Mouse (Mus musculus): ENCODE measurements around the gene Ccr1l1.

Ccr1l1 gene

DNA sequence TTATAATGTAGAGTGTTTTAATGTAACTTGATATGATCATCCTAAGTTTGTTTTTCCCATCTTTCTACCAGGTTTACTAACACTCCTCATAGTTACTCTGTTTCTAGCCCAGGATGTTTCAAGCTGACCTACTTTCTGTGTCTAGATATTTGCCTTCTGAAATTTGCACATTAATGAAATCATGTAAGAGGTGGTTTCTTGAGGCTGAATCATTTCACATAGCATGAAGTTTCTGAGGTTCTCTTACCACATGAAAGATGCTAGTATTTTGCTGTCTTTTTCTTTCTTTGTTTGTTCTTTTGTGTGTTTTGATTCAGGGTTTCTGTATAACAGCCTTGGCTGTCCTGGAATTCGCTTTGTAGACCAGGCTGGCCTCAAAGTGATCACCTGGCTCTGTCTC is 18.0 kb downstream of the Ccr1l1 start:
- DNase-seq (ENCODE audit: low spot score in 2 of 2) = no peak

DNA sequence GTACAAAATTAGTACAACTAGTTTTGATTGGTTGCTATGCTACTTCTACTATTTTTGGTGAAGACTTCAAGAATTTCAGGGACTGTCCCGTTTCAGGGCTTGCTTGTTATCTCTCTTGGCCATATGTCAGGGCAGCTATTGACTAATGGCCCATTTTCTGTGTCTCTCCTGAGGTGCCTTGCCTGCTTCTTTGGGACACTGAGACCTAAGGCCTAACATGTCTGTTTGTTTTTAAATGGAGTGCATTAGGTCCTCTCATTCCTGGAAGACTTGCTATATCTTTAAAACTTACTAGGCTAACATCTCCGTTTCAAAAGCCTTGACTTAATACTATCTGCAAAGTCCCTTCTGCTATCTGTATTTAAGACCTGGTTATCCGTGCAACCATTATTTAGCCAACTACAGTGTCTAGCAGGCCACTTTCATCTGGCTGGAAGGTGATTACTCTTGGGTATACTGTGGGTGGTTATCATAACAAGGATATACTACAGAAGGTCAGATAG is 20.2 kb downstream of the Ccr1l1 start:
- DNase-seq (ENCODE audit: low spot score in 2 of 2) = peak in 1 of 2 experiments; percentile 56

DNA sequence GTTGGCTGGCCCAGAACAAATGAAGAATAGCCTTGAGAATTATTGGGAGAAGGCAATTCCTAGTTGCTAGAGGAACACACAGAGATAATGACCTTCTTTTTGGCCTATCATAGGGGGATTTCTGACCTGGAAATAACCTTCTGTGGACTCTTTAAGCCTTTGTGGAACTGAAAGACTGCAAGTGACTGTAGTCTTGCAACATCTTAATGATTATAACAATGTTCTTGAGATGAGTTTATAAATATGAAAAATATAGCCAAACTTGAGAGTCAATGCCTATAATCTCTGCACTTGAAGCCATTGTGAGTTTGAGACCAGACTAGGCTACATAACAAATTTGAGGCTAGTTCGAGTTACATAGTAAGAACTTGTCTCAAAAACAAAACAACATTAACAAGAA is 21.3 kb downstream of the Ccr1l1 start:
- no peak for DNase-seq (ENCODE audit: low spot score in 2 of 2)

DNA sequence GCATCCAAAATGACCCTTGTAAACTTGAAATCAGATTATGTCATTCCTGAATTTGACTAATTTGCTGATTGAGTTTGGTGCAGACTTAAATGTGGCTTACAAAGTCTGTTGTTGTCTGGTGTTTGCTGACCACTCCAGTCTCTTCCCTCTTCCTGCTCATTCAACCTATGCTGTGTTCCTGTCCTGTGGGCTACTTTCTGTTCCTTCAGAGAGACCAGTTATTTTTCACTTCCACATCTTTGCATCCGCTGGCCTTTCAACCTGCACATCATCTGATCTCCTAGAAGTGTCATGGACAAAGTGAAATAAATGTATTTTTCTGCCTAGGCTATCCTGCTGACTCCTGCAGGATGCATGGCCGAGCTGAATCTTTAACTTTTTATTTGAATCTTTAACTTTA is 24.7 kb downstream of the Ccr1l1 start:
- DNase-seq (ENCODE audit: low spot score in 2 of 2) = peak; percentile 57 to 64

DNA sequence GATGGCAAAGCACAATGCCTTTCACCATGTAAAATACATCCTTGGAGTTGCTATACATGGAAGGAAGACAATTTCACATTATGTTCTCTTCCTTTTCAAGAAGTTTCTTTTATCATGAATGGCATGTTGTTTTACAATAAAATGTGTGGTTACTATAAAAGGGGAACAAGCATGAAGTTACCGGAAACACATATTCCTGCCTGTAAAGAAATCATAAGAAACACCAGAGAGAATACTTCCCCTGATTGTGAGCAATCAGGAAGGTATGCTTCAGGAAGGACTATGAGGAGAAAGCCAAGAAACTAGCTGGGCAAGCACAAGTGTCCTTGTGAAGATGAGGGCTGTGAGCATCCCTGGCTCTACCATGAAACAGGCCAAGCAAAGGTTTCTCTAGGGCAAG is 27.0 kb downstream of the Ccr1l1 start:
- DNase-seq (ENCODE audit: low spot score in 2 of 2) = no peak

DNA sequence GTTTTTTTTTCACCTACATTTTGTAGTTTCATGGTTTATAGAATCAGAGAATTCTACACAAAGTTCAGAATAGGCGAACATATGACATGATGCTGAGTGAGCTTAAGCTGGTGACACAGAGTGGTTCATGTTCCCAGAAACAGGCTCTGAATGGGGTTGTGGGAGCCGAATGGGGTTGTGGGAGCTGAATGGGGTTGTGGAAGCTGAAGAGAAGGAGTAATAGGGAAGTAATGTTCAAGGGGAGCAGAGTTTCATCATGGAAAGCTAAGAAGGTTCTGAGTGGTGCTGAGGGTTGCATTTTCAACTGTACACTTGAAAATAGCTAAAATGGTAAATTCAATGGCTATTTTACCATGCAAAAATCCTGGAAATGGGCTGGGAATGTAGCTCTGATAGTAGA is 28.8 kb downstream of the Ccr1l1 start:
- DNase-seq (ENCODE audit: low spot score in 2 of 2) = no peak

DNA sequence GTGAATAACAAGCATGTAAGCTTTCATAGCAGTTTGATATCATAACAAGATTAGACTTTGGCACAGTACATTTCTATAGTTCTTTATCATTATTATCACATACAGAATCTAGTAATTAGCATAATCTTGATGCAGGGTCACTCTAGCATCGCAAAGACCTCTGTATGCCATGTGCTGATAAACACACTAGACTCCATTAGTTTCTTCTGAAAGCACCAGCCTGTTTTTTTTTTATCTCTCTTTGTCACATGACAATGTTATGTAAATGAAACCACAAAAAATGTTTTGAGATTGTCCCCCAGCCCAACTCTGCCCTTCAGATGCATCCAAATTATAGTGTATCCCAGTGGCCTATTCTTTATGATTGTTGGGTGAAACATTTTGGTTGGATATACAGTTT is 30.4 kb downstream of the Ccr1l1 start:
- DNase-seq (ENCODE audit: low spot score in 2 of 2) = no peak

DNA sequence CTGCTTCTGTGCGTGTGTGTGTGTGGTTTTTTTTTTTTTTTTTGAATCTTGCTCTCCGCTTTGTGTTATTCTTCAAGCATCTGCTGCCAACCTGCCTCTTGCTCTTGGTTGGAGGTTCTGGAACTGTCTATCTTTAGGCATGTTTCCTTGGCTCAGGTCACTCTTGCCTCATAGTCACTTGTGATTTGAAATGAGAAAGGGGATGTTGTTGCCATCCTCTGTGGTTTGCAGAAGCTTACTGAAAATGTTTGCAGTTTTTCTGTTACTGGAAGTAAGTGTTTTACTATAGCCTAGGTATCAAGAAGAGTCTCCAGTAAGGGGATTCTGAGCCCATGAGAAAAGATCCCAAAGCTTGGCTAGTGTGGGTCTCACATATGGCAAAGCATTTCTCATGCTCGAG is 36.2 kb downstream of the Ccr1l1 start:
- DNase-seq (ENCODE audit: low spot score in 2 of 2) = no peak

DNA sequence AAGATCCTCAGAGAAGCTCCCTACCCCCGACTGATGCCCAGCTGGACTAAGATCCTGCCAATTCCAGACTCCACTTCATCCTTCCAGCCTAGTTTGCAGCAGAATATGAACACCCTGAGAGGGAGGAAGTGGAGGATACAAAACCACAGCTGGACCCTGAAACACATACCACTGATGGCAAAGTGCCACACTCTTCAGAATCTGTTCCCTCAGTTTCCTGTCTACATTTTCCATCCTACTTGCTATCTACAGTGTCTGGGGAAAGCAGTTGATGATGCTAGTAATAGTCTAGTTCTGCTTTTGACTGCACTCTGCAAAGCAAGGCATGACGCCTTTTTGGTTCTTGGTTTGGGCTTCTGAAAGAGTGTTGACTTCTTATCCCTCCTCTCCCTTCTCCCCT is 36.9 kb downstream of the Ccr1l1 start:
- peak; percentile 46 to 50 for DNase-seq (ENCODE audit: low spot score in 2 of 2)

DNA sequence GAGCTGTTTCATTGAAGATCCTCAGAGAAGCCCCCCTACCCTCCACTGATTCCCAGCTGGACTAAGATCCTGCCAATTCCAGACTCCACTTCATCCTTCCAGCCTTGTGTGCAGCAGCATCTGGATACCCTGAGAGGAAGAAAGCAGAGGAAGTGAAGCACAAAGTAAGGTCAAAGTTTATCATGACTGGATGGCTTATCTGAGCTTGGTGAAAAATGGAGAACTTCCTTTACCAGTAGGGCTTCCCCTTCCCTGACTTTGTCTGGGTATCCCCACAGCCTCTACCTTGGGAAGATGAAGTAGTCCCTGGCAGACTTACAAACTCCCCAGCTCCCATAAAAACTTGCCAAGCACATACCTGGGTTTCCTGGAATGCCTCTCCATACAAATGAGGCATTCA is 37.6 kb downstream of the Ccr1l1 start:
- DNase-seq (ENCODE audit: low spot score in 2 of 2) = no peak

DNA sequence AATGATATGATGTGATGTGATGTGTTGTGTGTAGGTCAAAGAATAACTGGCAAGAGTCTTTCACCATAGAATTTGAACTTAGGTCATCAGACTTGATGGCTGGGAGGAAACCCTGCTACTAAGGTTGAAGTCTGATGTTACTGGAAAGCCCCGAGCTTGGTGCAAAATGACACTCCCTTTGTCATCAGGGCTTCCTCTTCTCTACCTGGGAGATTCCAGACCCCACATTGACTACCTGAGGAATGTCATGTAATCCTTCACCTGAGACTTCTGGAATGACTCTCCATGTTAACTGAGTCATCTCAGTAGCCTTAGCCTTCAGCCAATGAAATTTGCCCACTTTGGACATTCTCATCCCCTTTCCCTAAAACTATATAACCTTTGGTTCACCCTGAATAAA is 38.0 kb downstream of the Ccr1l1 start:
- DNase-seq (ENCODE audit: low spot score in 2 of 2) = no peak

DNA sequence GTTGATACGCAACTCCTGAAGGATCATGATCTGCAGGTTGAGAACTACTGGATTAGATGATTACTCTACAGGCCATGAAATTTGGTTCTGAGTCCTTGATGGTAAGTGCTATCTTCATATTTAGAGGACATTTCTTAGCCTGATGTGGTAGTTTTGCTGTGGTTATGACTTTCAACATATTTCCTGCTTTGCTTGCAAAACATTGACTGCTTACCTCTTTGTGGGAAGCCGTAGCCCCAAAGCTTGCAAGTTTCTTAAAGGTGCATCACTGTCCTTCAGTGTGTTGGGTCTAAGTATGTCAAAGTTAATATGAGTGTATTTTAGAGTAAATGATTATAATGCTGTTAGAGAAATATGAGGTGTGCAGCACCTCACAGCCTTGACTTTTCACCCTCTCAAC is 40.2 kb downstream of the Ccr1l1 start:
- DNase-seq (ENCODE audit: low spot score in 2 of 2) = no peak

DNA sequence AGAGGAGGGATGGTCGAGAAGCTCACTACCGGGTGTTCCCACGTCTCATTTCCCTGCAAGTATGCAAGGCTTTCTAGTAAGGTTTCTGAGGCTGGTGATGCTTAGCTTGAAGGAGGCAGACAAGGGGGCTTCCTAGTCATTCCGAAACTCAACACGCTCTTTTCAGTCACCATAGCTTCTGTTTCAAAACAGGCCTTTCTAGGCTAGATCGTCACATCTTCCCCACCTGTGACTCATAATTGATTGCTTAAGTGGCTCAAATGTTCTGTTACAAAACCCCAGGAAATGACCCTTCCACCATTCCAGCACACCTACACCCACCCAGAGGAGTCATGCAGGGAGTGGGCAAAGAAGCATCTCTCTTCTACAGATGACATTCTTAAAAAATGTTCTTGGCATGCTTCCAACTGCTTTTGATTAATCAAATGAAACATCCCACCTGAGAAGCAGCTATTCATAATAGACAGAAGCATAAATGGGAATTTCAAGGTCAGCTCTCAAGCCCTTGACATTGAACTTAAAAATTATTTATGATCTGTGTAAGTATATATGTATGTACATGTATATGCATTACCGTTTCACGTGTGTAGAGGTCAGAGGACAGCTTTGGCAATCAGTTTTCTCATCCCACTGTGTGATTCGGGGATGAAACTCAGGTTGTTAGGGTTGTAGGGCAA is 41.5 kb downstream of the Ccr1l1 start:
- DNase-seq (ENCODE audit: low spot score in 2 of 2) = no peak

DNA sequence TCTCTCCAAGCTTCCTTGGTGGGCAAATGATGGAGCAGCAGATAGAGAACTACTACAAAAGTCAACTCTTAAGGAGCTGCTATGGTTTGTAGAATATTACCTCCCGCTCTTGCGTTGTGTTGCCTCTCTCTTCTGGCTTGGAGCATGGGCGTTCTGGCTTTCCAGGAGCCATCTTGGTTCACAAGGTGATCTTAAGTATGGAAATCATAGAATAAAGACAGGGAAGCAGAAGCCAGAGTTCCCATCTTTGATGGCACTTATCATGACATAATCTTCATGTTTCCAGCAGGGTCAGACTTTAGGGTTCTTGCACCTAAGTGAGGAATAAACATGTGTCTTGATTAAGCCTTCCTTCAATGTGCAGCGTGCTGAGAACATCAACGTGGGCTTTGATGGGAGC is 42.4 kb downstream of the Ccr1l1 start:
- DNase-seq (ENCODE audit: low spot score in 2 of 2) = no peak

DNA sequence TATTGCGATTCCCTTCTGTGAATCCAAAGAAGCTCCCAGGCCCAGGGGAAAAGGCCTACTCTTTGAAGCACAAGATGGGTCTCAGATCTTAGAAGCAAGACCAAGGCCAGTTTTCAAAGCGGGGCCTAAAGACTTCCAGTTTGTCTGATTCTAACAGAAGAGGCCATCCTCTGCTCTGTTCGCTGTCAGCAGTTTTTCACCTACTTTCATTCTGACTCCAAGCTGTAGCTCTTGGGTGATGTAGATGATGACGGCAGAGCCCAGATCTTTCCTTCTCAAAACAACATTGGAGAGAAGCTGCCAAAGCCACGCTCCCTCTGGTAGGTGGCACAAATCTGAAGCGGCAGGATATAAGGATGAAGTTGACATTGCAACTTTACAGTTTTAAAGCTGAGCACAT is 42.9 kb downstream of the Ccr1l1 start:
- DNase-seq (ENCODE audit: low spot score in 2 of 2) = no peak

DNA sequence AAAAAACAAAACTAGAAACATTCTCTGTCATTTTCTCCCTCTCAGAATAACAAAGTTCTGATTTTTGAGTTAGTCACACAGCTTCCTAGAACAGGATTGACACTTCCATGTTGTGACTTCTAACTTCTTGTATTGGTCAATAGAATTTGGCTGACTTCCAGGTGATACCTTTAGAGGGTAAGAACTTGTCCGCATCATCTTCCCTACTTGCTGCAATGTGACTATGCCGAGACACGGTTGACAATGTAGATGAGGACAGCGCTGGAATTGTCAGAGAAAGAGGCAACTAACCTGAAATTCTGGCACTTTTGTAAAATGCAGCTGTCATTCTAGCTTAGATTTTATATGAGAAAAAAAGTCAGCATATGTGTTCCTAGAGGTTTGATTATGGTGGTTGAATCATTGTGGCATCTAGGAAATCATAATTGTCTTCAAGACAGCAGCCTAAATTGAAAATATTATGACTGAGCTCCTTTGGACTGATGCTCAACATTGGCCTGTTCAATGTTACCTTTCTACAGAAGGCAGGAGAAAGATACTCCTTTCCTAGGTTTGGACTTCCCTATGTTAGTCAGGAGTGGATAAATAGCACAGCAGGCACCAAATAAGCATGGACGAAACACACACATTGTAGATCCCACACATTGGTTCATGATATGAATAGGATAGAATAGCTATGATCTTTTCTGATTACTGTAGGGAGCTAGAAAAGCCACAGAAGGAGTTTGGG is 44.3 kb downstream of the Ccr1l1 start:
- no peak for DNase-seq (ENCODE audit: low spot score in 2 of 2)

DNA sequence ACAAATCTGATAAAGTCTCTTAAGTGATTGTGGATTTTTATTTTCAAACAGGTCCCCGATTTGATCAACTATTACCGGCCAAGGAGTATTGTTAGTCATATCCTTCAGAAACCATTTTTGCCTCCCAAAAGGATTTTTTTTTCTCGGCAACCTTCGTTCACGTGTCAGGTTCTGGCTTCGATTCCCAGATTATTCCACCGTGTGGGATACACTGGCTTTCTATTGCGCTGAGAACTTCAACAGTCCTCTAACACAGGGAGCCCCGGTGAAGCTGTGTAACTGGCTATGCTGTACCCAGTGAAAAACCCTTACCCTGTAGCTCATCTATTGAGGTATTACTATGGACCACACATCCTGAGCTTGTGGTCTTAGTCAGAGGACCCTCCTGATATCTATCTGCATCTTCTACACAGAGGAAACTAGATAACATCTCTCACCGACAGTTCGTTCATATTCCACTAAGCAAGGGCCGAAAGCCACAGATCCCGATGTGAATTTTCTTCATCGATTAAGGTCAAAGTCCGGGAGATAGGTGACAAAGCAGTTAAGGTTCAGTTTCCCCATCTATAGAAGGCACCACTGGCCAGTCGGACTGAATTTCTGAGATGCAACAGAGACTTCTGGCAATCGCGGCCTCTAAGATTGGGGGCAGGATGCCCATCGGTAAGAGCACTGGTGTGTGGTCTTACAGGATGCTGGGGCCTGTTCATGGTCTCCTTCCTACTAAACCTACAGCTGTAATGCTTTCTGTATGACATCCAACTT is 45.1 kb downstream of the Ccr1l1 start:
- no peak for DNase-seq (ENCODE audit: low spot score in 2 of 2)

DNA sequence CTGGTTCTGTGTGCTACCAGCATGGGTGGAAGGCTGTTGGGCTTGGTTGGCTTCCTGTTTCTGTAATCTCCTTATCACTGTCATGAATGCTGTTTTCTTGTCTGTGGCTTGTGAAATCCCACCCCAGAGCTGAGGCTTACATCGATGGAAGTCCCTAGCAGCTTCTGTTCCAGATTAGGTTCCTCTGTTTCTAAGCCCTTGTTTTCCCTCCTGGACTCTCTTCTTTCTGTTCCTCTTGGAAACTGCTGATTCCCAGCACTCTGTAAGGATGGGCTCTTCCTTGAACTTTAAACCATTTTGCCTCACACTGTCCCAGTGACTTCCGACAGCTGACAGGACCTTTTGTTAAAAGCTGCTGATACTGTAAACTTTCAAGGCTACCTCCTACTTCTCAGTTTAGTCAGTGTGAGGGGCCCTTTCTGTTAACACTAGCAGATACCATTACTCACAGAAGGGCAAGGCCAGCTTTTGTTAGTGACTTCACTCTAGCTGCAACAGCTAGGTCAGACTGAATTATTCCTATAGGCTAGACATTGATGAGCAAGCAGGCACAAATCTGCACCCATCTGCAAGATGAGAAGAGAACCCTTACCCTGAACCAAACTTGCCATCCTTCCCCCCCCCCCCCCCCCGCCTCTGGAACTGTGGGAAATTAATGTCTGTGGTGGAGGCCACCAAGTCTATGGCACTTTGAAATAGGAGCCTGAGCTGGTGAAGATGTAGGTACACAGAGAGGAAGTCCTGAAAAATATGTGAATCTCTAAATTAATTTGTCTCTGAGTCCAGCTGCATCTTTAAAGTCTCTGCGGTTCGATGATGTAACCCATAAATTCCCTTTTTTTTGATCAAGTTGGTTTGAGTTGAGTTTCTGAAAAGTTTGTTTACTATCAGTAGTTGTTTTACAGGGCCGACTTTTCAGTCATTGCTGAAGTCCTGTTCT is 46.2 kb downstream of the Ccr1l1 start:
- peak; percentile 55 to 64 for DNase-seq (ENCODE audit: low spot score in 2 of 2)

DNA sequence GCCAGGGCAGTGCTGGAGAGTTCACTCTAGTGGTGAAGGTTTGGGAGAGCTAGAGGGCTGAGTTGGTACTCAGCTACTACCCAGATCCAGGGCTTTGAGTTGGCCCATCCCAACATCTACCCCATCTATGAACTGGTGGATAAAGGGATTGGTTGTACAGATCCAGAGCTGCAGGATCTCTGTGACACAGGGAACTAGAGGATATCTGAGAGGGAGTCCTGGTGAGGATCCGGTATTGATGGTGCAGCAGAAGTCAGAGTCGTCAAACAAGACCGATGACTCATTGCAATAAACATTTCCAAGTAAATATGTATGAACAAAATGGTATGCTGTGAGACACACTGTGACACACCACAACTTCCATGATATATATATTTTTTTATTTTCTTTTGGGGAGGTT is 47.3 kb downstream of the Ccr1l1 start:
- DNase-seq (ENCODE audit: low spot score in 2 of 2) = no peak

DNA sequence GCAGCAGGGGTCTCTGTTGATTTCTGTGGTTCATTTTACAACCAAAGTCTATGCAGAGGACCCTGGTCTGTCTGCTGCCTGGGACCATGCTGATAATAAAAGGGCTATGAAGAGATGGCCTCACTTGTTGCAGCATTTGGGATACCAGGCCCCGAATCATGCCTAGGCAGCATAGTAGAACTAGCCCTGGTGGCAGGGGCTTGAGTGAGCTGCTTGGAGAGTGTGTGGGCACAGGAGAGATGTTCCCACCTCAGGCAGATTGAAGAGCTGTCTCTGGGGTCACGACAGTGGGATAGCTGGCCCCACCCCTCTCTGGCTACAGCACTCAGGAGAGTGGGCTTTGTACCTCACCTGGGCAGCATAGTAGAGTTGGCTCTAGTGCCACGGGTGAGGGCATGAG is 47.7 kb downstream of the Ccr1l1 start:
- DNase-seq (ENCODE audit: low spot score in 2 of 2) = no peak

DNA sequence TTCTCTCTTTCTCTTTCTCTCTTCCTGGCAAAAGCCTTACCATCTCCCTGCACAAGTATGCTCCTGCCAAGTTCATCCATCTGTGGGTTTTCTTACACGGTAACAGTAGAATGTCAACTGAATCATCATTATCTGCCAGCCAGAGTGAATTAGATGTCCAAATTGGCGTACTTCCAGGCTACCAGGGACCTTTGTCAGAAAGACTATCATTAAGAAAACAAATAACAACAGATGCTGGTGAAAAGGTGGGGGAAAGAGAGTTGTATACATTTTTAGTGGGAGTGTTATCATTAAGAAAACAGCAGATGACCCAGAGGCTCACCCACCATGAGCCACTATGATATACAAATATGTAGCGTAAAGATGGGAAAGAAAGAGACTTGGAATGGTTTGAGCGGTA is 48.3 kb downstream of the Ccr1l1 start:
- no peak for DNase-seq (ENCODE audit: low spot score in 2 of 2)
